Mouse (Mus musculus): Measurements from ENCODE around the gene Dand5.
A peak's percentile ranks its signal among the peaks of the same experiment; 100 is the strongest.

The Dand5 gene

DNA sequence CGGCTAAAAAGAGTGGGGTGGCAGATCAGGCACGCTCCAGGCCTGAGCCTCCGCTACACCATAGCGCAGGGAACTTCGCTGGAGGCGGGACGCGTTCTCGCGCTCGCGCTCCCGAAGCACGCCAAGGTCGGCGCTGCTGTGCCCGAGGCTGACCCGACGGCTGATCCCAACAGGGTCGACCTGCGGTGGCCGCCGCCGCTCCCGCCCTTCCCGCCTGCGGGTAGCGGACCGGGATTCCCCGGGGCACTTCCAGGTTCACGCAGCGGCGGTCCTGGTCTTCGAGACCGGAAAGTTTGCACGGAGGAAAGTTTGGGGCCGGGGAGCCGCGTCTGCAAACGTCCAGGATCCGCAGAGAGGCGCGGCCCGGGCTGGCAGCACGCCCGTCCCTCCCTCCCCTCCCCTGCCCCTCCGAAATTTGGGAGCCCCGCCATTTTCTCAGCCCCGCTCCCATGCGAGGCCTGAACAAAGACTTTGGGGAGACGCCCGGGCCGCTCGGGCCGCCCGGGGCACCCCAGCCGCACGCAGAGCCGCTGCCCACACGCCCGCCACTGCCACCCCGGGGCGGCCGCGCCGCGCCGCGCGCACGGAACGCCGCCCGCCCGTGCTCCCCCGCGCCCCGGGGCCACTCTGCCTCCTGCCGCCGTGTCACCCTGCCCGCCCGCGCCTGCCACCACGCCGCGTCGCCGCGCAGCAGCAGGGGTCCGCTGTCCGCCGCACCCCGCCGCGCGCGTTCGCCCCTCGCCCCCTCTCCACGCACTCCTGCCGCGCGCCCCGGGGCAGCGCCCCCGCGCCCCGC lies 23.3 kb downstream of the Dand5 start:
- peak; percentile 63 for DNase-seq (ENCODE audit: low spot score)

GRCm38 (mm10) chr8:84798446-84799135 lies 24.0 kb downstream of the Dand5 start:
- DNase-seq (ENCODE audit: low spot score) = no peak

DNA sequence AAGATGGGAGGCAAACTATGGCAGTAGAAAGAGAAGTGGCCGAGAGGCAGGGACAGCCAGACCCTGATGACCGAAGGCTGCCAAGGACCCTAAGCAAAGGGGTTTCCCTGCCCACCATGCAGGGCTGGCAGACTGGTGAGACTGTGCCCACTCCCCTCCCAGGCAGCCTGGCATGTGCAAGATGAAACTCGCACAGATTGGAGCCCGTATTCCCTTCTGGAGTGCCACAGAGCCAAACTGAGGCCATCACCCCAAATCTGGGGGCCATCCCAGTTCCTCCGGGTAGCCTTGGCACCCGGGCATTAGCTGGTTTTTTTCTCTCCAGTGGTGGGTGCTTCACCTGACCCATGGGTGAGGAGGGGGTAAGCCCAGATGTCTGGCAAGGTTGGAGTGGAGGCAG lies 24.7 kb downstream of the Dand5 start:
- DNase-seq (ENCODE audit: low spot score) = no peak

DNA sequence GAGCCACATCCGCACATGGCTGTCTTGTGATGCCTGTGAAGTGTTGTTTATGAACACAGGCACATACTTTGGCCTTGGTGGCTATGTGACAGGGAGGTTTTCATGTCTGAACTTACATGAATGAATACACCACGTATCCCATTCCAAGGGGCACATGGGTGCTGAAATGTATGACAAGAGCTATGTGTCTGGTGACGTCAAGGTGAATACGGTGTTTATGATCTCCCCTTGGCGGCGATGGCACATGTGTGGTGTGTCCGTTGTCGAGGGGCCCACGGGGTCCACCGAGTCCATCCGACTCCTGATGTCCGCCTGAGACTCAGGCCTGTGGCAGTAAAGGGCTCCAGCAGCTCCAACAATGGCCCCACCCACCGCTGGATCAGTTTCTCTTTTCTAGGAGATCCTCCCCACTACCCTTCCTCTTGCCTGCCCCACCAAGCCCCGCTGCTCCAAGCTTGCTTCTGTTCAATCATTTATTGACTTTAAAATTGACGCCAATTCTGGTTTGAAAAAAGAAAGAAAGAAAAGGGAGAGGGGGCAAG lies 25.3 kb downstream of the Dand5 start:
- DNase-seq (ENCODE audit: low spot score) = no peak

DNA sequence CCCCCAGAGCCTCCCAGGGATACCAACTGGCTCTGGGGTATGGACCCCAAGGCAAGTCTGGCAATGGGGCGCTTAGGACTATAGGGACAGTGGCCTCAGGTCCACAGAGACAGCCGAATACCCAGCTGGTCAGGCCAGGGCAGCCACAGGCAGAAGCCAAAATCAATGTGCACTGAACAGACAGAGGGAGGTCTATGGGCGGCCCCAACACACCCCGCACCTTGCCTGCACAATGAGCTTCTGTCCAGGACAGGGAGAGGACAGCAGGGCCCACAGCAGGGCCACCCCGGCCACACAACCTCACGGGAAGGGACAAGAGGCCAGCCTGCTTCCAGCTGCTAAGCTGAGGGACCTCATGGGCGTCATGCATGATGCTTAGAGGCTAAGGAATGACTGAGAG lies 28.1 kb downstream of the Dand5 start:
- DNase-seq (ENCODE audit: low spot score) = no peak

GRCm38 (mm10) chr8:84793791-84794485 lies 28.7 kb downstream of the Dand5 start:
- no peak for DNase-seq (ENCODE audit: low spot score)

- no peak for DNase-seq (ENCODE audit: low spot score)
These were observed 29.5 kb downstream of the Dand5 start for GRCm38 (mm10) chr8:84793134-84793533.

DNA sequence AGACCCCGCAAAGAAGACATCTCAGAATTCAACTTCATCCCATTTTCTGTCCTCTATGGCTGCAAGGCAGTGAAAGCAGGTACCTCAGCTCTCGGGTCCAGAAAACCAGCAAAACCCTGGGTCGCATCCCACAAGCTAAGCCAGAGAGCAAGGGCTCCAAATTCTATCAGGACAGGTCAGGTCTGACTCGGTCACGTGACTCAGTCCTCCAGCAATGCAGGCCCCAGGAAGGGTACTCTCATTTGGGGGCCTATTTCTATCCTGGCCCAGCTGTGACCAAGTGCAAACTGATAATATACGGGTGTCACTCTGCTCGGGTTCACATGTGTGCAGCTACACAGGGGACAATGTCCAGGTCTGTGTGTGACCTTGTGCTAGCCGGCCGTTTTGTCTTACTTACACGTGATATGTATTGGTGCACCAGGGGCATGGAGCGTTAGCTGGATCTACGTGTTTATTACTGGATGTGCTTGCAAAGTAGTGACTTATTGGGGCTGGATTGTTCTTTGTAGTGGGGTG lies 30.1 kb downstream of the Dand5 start:
- DNase-seq (ENCODE audit: low spot score) = no peak

DNA sequence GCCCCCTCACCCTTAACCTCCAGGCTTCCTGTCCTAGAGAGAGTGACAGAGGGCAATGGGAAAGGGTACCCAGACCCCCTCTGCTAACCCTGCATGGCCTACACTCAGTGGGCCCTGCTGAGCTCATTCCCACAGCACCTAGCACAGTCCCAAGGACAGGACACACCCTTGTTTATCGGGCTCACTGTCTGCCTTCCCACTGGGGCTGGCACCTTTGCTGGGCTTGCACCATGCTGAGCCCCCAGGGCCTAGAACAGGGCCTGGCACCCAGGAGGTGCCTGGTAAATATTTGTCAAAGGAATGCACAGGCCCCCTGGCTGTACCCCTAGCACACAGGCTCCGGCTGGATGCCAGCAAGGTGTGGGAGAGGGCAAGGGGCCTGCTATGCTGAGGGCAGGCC lies 32.1 kb downstream of the Dand5 start:
- no peak for DNase-seq (ENCODE audit: low spot score)

DNA sequence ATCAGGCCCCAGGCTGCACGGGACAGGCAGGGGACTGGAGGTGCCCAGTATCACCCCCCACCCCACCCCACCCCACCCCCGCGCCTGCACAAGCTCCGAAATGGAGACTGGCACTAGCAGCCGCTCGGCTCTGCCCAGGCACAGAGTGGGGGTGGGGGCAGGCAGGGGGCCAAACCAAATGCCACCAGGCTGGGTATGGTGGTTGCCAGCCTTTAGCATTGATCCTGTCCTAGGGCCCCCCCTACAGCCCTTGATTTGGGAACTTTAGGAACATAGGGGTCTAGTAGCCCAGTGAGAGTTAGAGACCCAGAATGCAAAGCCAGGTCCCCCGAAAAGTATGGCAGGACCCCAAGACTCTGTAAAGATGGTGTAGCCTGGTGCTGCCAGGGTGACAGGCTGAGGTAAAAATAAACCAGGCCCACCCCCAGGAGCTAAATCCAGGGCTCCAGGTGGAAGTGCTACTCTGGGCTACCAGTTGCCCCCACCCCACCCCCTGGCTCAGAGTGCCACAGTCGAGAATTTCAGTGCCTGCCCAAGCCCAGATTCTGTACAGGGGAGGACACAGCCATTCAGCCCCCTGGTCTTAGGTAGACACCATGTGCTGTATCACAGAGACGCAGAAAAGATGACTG lies 32.7 kb downstream of the Dand5 start:
- DNase-seq (ENCODE audit: low spot score) = no peak

- DNase-seq (ENCODE audit: low spot score) = no peak
These were observed 33.3 kb downstream of the Dand5 start for GRCm38 (mm10) chr8:84789345-84789744.

DNA sequence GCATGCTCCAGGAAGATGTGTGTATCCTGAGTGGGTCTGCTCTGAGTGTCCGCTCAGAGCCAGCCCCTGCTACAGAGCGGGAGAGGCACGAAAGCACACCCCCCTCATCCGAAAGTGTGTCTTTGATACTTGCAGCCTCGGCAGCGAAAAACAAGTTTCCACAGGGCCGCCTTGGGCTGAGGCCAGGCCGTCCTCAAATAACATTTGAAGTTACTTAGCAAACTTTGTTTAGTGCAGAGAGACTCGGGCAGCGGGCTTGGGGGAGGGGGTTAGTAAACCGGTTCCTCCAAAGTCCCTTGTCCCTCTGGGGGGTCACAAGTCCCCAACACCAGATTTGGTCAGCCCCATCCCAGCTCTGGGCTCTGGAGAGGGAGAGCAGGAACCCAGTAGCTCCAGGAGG lies 33.7 kb downstream of the Dand5 start:
- DNase-seq (ENCODE audit: low spot score) = no peak

GRCm38 (mm10) chr8:84787523-84788302 lies 34.9 kb downstream of the Dand5 start:
- no peak for DNase-seq (ENCODE audit: low spot score)

DNA sequence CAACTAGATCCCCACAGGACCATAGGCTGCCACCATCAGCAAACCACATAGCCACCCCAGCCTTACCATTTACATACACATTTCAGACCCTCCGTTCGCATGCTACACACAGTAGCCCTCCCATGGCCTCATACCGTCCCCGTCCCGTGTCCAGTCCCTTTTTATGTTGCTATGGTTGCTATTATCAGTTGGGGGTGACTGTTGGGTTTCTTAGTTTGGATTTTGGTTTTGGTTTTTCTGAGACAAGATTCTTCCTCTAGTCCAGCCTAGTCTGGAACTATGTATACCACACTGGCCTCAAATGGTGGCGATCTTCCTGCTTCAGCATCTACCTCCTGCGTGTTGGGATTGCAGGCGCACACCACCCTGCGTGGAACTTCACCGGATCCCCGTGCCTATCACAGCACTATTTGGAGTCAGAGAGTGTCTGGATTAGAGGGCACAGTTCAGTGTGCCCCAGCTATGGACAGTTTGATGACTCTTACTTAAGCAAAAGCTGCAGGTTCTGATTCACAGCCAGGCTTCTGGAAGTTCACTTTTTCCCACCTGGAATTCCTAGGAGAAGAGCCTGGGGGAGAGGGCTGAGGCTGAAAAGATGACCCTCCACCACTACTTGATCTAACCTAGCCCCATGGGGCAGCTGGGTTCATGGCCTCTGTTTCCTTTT lies 35.7 kb downstream of the Dand5 start:
- DNase-seq (ENCODE audit: low spot score) = no peak

GRCm38 (mm10) chr8:84785756-84786677 lies 36.6 kb downstream of the Dand5 start:
- no peak for DNase-seq (ENCODE audit: low spot score)

- DNase-seq (ENCODE audit: low spot score) = no peak
These were observed 37.2 kb downstream of the Dand5 start for GRCm38 (mm10) chr8:84785506-84785755.

DNA sequence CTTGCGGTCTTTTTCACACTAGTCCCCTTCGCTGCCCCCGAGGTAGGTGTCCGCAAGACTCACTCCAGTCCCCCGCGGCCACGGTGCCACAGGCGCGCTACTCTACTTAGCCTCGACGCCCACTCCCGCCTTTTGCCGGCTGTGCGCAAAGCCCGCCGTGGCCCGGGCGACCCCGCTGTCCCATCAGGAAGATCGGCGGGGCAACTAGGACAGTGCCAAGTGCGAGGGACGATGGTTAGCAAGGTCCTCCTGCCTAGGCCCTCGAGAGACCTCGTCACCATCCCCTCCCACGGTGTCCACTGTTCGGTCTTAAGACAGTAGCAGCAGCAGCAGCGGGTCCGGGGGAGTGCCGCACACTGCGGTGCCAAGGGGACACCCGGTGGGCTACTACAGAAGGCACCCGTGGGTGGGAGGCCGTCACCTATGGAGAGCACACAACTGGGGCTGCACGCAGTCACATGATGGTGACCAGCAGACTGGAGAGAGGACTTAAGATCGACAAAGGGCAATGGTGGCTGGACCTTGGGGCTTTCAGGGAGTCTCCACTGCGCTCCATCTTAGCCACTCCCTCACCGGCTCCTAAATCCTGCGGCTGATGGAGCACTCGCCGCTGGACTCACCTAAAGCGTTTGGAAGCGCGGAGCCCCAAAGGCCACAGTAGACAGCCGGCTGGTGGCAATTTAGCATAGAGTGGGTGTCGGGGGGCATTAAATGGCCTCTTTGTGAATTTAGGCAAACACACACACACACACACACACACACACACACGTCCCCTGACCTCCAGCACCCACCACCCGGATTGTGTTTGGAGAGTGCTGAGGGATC lies 37.7 kb downstream of the Dand5 start:
- no peak for DNase-seq (ENCODE audit: low spot score)

DNA sequence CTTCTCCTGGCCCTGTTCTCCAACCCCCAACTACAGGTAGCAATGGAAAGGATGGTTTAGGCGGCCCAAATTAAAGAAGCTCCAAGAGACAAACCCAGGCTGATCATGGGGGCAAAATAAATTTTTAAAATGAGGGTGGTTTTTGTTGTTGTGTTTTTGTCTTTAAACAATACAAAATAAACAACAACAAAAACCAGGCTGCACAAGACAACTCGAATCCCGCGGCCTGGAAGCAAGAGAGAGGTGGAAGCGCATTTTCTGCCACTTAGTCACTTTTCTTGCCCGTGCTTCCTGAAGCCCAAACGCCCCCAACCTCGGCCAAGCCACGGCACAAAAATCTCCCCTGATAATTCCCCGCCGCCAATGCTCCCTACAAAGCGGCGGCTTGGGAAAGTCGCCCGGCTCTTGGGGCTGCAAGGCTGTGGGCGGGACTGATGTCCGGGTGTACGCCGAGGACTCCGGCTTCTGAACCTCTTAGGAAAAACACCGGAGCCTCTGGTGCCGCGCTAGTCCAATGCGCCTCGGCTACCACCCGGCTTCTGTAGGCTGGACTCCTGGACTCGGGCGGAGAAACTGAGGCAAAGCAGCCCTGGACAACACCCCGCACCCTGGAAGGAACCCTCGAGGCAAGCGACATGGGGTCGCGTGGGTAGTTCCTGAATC lies 38.6 kb downstream of the Dand5 start:
- DNase-seq (ENCODE audit: low spot score) = no peak

All from embryo, embryonic 10 days (tissue).